Mouse (Mus musculus) liver, postnatal 0 days (tissue): Measurements from ENCODE around the gene Cst11. TPM values are rescaled to one million over a fixed set of nuclear protein-coding genes. Genes with fewer than 3 reads are reported as not detected.
A peak's percentile ranks its signal among the peaks of the same experiment; 100 is the strongest.

Source experiments
- ATAC-seq: fragments of 200-750 bp; cut with Nextera tagmentation; 2 replicates; pipeline ENCODE4 v1.8.0; 2017; ENCODE audit warnings: mild to moderate bottlenecking, moderate library complexity
- DNase-seq: peaks from one replicate; pipeline ENCODE4 v3.0.0-alpha.2; 2016
- H3K27ac ChIP-seq: fragments of 300-500 bp; sonication (generic); 2 replicates; pipeline ENCODE4 v1.5.1; 2014; ENCODE audit warnings: antibody characterized with exemption, moderate library complexity, mild to moderate bottlenecking, low read depth
- H3K27me3 ChIP-seq: fragments of 300-500 bp; sonication (generic); 2 replicates; pipeline ENCODE4 v1.6.1; 2014; ENCODE audit warnings: low read length, control low read depth, mixed read lengths; ENCODE audit not compliant: insufficient read depth
- H3K36me3 ChIP-seq: fragments of 300-500 bp; sonication (generic); replicated peaks from 2 replicates; pipeline ENCODE4 v1.6.1; 2014; ENCODE audit warnings: mild to moderate bottlenecking, control low read depth, low read length, moderate library complexity, mixed read lengths; ENCODE audit not compliant: insufficient read depth
- H3K4me1 ChIP-seq: fragments of 300-500 bp; sonication (generic); 2 replicates; pipeline ENCODE4 v1.6.1; 2014; ENCODE audit warnings: antibody characterized with exemption, mild to moderate bottlenecking, control low read depth; ENCODE audit not compliant: insufficient read depth
- H3K4me2 ChIP-seq: fragments of 300-500 bp; sonication (generic); 2 replicates; pipeline ENCODE4 v1.6.1; 2014; ENCODE audit warnings: low read depth, mild to moderate bottlenecking, low read length, moderate library complexity, mixed read lengths
- H3K4me3 ChIP-seq: fragments of 300-500 bp; sonication (generic); 2 replicates; pipeline ENCODE4 v1.5.1; 2014; ENCODE audit warnings: low read depth, low read length
- H3K9ac ChIP-seq: fragments of 300-500 bp; sonication (generic); replicated peaks from 2 replicates; pipeline ENCODE4 v1.6.1; 2014; ENCODE audit warnings: mild to moderate bottlenecking, moderate library complexity
- H3K9me3 ChIP-seq: fragments of 300-500 bp; sonication (generic); 2 replicates; pipeline ENCODE4 v1.6.1; 2016; ENCODE audit warnings: mild to moderate bottlenecking, control low read depth, low read length, mixed read lengths
- CTCF ChIP-seq: sonication (generic); IDR thresholded peaks from 2 replicates; pipeline ENCODE4 v1.5.1; 2016; ENCODE audit warnings: antibody characterized with exemption, low read depth
- EP300 ChIP-seq: IDR thresholded peaks from 2 replicates; pipeline ENCODE4 v1.6.1; 2016; ENCODE audit warnings: antibody characterized with exemption, low read depth, mild to moderate bottlenecking
- WGBS: fragments of 180-500 bp; shearing (Covaris S2); extraction: QIAGEN DNeasy Blood & Tissue Kit; methylation state at CpG from one replicate; pipeline ENCODE4 v1.1.7; 2014; ENCODE audit not compliant: insufficient replicate concordance; 5-methylcytosine and 5-hydroxymethylcytosine counted together
- polyA plus RNA-seq: library from polyadenylated mRNA; unstranded; fragments of >200 nt; fragmentation: Nextera tagmentation; extraction: Ambion mirVana; gene quantifications from 2 replicates; pipeline ENCODE4 v1.2.1, GENCODE M21; 2015

Gene Cst11
- polyA plus RNA-seq, 1 experiment from 2014 or later = not detected

GRCm38 (mm10) chr2:148763648-148764388, 7.5 kb downstream of the Cst11 start:
- 95% methylated on average over 1 of the region's 1 CpGs for WGBS
- no peaks in the 10 kb centered on the region for H3K9me3 ChIP-seq
- no peaks in the 10 kb centered on the region for H3K4me1 ChIP-seq
- no peak overlapping the region for H3K4me2 ChIP-seq
- TF ChIP-seq CTCF = no peak
- TF ChIP-seq EP300 = no peak
- peak; percentile 13 for DNase-seq
- no peaks in the 10 kb centered on the region for H3K27me3 ChIP-seq
- no peak overlapping the region for H3K27ac ChIP-seq
- no peak overlapping the region for H3K9ac ChIP-seq
- peak; percentile 83 for ATAC-seq
- no peaks in the 10 kb centered on the region for H3K36me3 ChIP-seq
- no peak overlapping the region for H3K4me3 ChIP-seq

- no peaks in the 10 kb centered on the region for H3K27me3 ChIP-seq
- no peak overlapping the region for H3K27ac ChIP-seq
- DNase-seq = no peak
- TF ChIP-seq EP300 (no peak), CTCF (no peak)
- 32% methylated on average over 1 of the region's 1 CpGs for WGBS
- no peak for ATAC-seq
- no peak overlapping the region for H3K9ac ChIP-seq
- no peak overlapping the region for H3K4me2 ChIP-seq
- no peaks in the 10 kb centered on the region for H3K36me3 ChIP-seq
- no peaks in the 10 kb centered on the region for H3K4me1 ChIP-seq
- H3K9me3 ChIP-seq = no peaks in the 10 kb centered on the region
- H3K4me3 ChIP-seq = no peak overlapping the region
Observed at GRCm38 (mm10) chr2:148754310-148754846, 16.9 kb downstream of the Cst11 start.

- TF ChIP-seq CTCF (peak; percentile 82), EP300 (no peak)
- peak overlapping the region; percentile 79 for H3K4me2 ChIP-seq
- peak overlapping the region; percentile 27 for H3K4me3 ChIP-seq
- peak; percentile 63 for ATAC-seq
- H3K4me1 ChIP-seq = no peaks in the 10 kb centered on the region
- no peak overlapping the region for H3K9ac ChIP-seq
- H3K9me3 ChIP-seq = no peaks in the 10 kb centered on the region
- no peaks in the 10 kb centered on the region for H3K36me3 ChIP-seq
- DNase-seq = peak; percentile 64
- no peaks in the 10 kb centered on the region for H3K27me3 ChIP-seq
- H3K27ac ChIP-seq = no peak overlapping the region
- 14% methylated on average over 15 of the region's 15 CpGs for WGBS
Observed at GRCm38 (mm10) chr2:148751893-148752813, 19.1 kb downstream of the Cst11 start.

GRCm38 (mm10) chr2:148750058-148750457, 21.2 kb downstream of the Cst11 start, which contains the start of gene Cstl1:
Gene Cstl1 (plus strand): TSS chr2:148750358.
- DNase-seq = no peak
- ATAC-seq = no peak
- Histone ChIP-seq H3K9ac (no peak within 1 kb of the TSS), H3K4me1 (no peaks in the 10 kb centered on the region), H3K27ac (no peak within 1 kb of the TSS), H3K9me3 (no peaks in the 10 kb centered on the region), H3K27me3 (no peaks in the 10 kb centered on the region), H3K4me3 (no peak within 1 kb of the TSS), H3K4me2 (no peak within 1 kb of the TSS), H3K36me3 (no peaks in the 10 kb centered on the region)
- 75% methylated on average over 1 of the region's 1 CpGs for WGBS
- TF ChIP-seq EP300 = no peak
- no peak for TF ChIP-seq CTCF

DNA sequence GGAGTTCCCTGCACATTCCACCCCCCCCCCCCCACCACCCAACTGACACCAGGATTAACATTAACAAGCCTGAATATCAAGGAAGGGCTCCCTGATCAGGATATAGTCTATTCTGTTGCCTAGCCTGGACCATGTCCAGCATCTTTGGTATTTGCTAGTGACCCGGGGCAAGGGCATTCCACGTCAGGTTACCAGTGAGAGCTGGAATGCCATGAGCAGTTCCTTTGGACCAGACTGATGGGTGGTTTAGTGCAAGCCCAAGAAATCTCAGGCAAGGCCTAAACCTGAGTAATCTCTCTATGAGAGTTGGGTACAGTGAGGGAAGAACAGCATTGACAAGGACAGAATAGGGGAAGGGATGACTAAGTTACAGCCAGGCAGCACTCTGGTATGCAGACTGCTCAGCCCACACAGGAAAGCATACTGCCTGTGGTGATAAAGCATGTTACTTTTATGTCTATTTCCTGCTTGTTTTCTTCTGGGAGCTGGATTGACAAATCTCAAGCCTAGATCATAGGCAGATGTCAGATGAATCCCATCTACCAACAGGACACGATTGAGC, 27.4 kb downstream of the Cst11 start:
- H3K4me3 ChIP-seq = no peak overlapping the region
- H3K4me2 ChIP-seq = no peak overlapping the region
- no peaks in the 10 kb centered on the region for H3K36me3 ChIP-seq
- 76% methylated on average over 3 of the region's 3 CpGs for WGBS
- no peak overlapping the region for H3K9ac ChIP-seq
- DNase-seq (no peak), ATAC-seq (no peak)
- H3K27me3 ChIP-seq = no peaks in the 10 kb centered on the region
- TF ChIP-seq EP300 (no peak), CTCF (no peak)
- H3K27ac ChIP-seq = no peak overlapping the region
- no peaks in the 10 kb centered on the region; the same call in 1 of the 2 replicates for H3K9me3 ChIP-seq
- H3K4me1 ChIP-seq = no peaks in the 10 kb centered on the region

DNA sequence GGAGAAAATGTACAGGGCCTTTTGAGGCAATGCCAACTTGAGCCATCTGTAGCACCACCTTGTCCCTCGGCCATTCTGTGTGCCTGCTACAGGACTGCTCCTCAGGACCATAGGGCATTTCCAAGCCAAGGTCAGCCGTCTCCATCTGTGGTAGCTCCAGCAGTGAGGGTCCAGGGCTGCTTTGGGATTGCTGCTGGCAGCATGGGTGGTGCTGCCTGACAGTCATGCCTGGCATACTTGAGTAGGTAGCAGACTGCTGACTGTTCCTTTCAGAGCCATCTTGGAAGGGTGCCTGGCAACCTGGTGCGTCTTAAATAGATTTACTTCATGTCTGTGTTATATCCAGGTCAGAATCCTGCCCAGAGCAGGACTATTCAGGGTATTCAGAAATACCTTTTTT, 28.3 kb downstream of the Cst11 start:
- DNase-seq = no peak
- Histone ChIP-seq H3K4me2 (no peak overlapping the region), H3K4me1 (no peaks in the 10 kb centered on the region), H3K4me3 (no peak overlapping the region), H3K27me3 (no peaks in the 10 kb centered on the region), H3K9me3 (no peaks in the 10 kb centered on the region; the same call in 1 of the 2 replicates), H3K36me3 (no peaks in the 10 kb centered on the region), H3K27ac (no peak overlapping the region), H3K9ac (no peak overlapping the region)
- no peak for ATAC-seq
- TF ChIP-seq CTCF (no peak), EP300 (no peak)
- 64% methylated on average over 3 of the region's 3 CpGs for WGBS
